Mouse (Mus musculus): Measurements from ENCODE around the gene Stk11. TPM values are rescaled to one million over a fixed set of nuclear protein-coding genes. Genes with fewer than 3 reads are reported as not detected.

Gene Stk11
- total RNA-seq, 1 experiment: 124 TPM

DNA sequence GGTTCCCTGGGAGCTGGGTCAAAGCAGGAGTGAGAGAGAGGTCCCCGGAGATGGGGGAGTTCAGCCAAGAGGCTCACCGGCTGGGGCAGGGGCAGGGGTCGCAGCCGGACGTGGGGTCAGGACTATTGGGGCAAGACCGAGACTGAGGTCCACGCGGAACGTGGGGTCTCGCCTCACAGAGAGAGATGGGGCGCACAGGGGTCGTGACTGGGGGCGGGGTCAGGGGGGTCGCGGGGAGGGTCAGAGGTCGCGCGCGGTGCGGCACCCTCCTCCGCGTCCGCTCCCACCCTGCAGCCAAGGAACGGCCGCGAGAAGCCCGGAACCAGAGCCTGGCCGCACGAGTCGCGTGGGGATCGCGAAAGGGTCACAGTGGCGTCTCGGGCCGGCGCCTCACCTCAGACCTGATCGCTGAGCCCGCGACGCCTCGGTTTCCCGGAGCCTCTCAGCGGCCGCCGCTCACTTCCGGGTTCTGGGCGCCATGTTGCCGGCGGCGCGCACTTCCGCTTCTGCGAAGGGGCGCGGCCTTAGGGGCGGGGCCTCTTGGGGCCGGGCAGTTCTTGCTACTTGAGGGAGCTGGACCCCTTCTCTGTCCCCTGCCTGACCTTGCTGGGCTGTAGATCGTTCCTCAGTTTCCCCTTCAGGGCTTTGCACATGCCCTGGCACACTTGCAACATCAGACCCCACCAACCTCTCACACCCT, 13.2 kb upstream of the Stk11 start:
- Histone ChIP-seq H3K27ac (ENCODE audit: insufficient read depth, low read depth, low read length, poor library complexity, severe bottlenecking) (peak overlapping the region; percentile 66), H3K9me3 (ENCODE audit: control insufficient read depth, insufficient read depth, low read depth, low read length) (no peaks in the 10 kb centered on the region), H3K4me1 (ENCODE audit: control insufficient read depth in 2 of 2, insufficient read depth in 2 of 2, low read length in 2 of 2, poor library complexity in 1 of 2) (peaks cover 3 to 29% of the 10 kb centered on the region in 2 experiments), H3K4me3 (ENCODE audit: insufficient read depth in 1 of 2, low read depth in 1 of 2, low read length in 2 of 2, poor library complexity in 1 of 2, severe bottlenecking in 1 of 2) (peak overlapping the region; percentile 84 to 93), H3K36me3 (ENCODE audit: control insufficient read depth, insufficient read depth, low read length, poor library complexity, severe bottlenecking) (no peaks in the 10 kb centered on the region), H3K9ac (ENCODE audit: insufficient read depth, low read depth, low read length, poor library complexity, severe bottlenecking) (peak overlapping the region; percentile 93)
- in situ Hi-C loops (cut with MboI; ENCODE audit: low sequenced_read_pairs in 2 of 2, unreplicated experiment in 2 of 2): loop anchor here in 1 of 2 experiments (25.0 kb wide), 1 partner anchor 115 kb away; the partner anchor contains the start of genes Abca7, Cnn2 and Tmem259
- peak; percentile 60 for DNase-seq (ENCODE audit: low read depth, low spot score)
- TF ChIP-seq CHD2 (IDR thresholded peaks at IDR 0.05; ENCODE audit: low read depth, low read length) (no peak), HCFC1 (IDR thresholded peaks at IDR 0.05; ENCODE audit: borderline replicate concordance, insufficient read depth, low read length) (peak; percentile 31; the same call in 1 of the 2 replicates)

DNA sequence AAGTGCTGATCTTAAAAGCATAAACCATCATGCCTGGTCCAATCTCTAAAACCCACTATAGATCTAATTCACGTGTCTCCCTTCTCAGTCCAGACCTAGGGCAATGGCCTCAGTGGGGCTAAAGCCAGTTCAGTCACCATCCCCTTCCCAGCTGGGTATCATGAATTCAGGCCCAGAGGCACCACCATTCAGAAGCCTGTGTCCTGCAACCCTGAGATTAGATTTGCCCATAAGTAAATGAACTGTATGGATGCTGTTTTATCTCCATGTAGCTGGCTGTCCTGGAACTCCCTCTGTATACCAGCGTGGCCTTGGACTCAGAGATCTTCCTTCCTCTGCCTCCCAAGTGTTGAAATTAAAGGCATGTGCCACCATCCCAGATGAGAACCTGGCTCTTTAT, 12.6 kb upstream of the Stk11 start:
- in situ Hi-C loops (cut with MboI; ENCODE audit: low sequenced_read_pairs in 2 of 2, unreplicated experiment in 2 of 2): loop anchor here in 1 of 2 experiments (25.0 kb wide), 1 partner anchor 116 kb away; the partner anchor contains the start of genes Abca7, Cnn2 and Tmem259

DNA sequence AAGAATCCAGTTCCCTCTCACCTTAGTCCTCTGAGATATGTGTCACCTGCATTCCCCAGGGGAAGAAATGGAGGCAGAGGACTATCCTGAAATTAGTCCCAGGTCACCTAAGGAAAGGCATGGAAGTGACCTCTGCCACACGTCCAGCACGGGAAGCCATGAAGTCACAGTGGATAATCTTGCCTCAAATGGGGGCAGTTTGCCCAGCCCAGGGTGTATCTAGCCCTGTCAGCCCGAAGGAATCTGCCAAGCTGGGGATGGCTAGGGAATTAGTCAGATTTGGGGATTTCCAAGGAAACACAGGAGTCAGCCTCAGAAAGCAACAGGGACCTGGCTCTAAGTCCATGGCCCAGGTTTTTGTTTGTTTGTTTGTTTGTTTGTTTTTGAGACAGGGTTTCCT, 11.4 kb upstream of the Stk11 start:
- Histone ChIP-seq H3K36me3 (ENCODE audit: control insufficient read depth, insufficient read depth, low read length, poor library complexity, severe bottlenecking) (no peaks in the 10 kb centered on the region), H3K9me3 (ENCODE audit: control insufficient read depth, insufficient read depth, low read depth, low read length) (no peaks in the 10 kb centered on the region), H3K9ac (ENCODE audit: insufficient read depth, low read depth, low read length, poor library complexity, severe bottlenecking) (no peak overlapping the region), H3K4me3 (ENCODE audit: insufficient read depth in 1 of 2, low read depth in 1 of 2, low read length in 2 of 2, poor library complexity in 1 of 2, severe bottlenecking in 1 of 2) (no peak overlapping the region), H3K4me1 (ENCODE audit: control insufficient read depth in 2 of 2, insufficient read depth in 2 of 2, low read length in 2 of 2, poor library complexity in 1 of 2) (peaks cover 0 to 21% of the 10 kb centered on the region in 2 experiments; a peak in 2 of 4 replicates), H3K27ac (ENCODE audit: insufficient read depth, low read depth, low read length, poor library complexity, severe bottlenecking) (no peak overlapping the region)
- in situ Hi-C loops (cut with MboI; ENCODE audit: low sequenced_read_pairs in 2 of 2, unreplicated experiment in 2 of 2): loop anchor here in 1 of 2 experiments (25.0 kb wide), 1 partner anchor 117 kb away; the partner anchor contains the start of genes Abca7, Cnn2 and Tmem259
- DNase-seq (ENCODE audit: low read depth, low spot score): no peak
- TF ChIP-seq HCFC1 (IDR thresholded peaks at IDR 0.05; ENCODE audit: borderline replicate concordance, insufficient read depth, low read length) (no peak), ZNF384 (IDR thresholded peaks at IDR 0.05; ENCODE audit: low read depth, low read length) (no peak), CHD2 (IDR thresholded peaks at IDR 0.05; ENCODE audit: low read depth, low read length) (no peak), MAFK (IDR thresholded peaks at IDR 0.05; ENCODE audit: insufficient read depth, low read depth, low read length) (no peak), ZC3H11A (IDR thresholded peaks at IDR 0.05; ENCODE audit: borderline replicate concordance, low read depth, low read length) (no peak)

More for the DNA sequence above, 12.6 kb upstream of the Stk11 start:
- peaks cover 3 to 25% of the 10 kb centered on the region in 2 experiments for H3K4me1 ChIP-seq (ENCODE audit: control insufficient read depth in 2 of 2, insufficient read depth in 2 of 2, low read length in 2 of 2, poor library complexity in 1 of 2)
- no peaks in the 10 kb centered on the region for H3K9me3 ChIP-seq (ENCODE audit: control insufficient read depth, insufficient read depth, low read depth, low read length)
- no peak overlapping the region for H3K9ac ChIP-seq (ENCODE audit: insufficient read depth, low read depth, low read length, poor library complexity, severe bottlenecking)
- no peak overlapping the region for H3K27ac ChIP-seq (ENCODE audit: insufficient read depth, low read depth, low read length, poor library complexity, severe bottlenecking)
- no peak overlapping the region for H3K4me3 ChIP-seq (ENCODE audit: insufficient read depth in 1 of 2, low read depth in 1 of 2, low read length in 2 of 2, poor library complexity in 1 of 2, severe bottlenecking in 1 of 2)
- H3K36me3 ChIP-seq (ENCODE audit: control insufficient read depth, insufficient read depth, low read length, poor library complexity, severe bottlenecking): no peaks in the 10 kb centered on the region
- no peak for DNase-seq (ENCODE audit: low read depth, low spot score)
- TF ChIP-seq HCFC1 (IDR thresholded peaks at IDR 0.05; ENCODE audit: borderline replicate concordance, insufficient read depth, low read length) (no peak), CHD2 (IDR thresholded peaks at IDR 0.05; ENCODE audit: low read depth, low read length) (no peak), ZNF384 (IDR thresholded peaks at IDR 0.05; ENCODE audit: low read depth, low read length) (no peak), ZC3H11A (IDR thresholded peaks at IDR 0.05; ENCODE audit: borderline replicate concordance, low read depth, low read length) (no peak), MAFK (IDR thresholded peaks at IDR 0.05; ENCODE audit: insufficient read depth, low read depth, low read length) (no peak)

DNA sequence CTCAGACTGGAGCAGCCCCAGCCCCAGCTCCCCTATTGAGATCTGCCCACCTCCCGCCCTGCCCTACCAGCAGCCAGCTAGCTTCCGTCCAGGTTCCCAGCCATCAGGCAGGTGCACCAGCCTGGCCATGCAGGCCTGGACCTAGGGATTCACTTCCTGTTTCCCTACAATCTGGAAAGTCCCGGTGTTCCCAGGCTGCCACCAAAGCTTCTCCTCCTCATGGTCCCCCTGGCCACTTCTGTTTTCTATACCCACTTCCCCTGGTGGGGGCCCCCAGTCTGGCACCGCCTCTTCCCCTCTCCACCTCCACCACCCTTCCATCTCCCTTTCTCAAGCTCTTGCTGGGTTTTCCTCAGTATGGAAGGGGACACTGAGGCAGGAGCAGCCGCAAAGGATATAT, 10.1 kb upstream of the Stk11 start, which contains the start of gene Sbno2:
TSS of gene Sbno2 (minus strand) at position 112 of the 400 bp plus-strand sequence.
- H3K9me3 ChIP-seq (ENCODE audit: control insufficient read depth, insufficient read depth, low read depth, low read length): no peaks in the 10 kb centered on the region
- in situ Hi-C loops (cut with MboI; ENCODE audit: low sequenced_read_pairs in 2 of 2, unreplicated experiment in 2 of 2): loop anchor here in 1 of 2 experiments (25.0 kb wide), 1 partner anchor 118 kb away; the partner anchor contains the start of genes Abca7, Cnn2 and Tmem259
- H3K9ac ChIP-seq (ENCODE audit: insufficient read depth, low read depth, low read length, poor library complexity, severe bottlenecking): peak within 1 kb of the TSS; percentile 30; the same call in 1 of the 2 replicates
- no peak for TF ChIP-seq CHD2 (IDR thresholded peaks at IDR 0.05; ENCODE audit: low read depth, low read length)
- no peak for TF ChIP-seq MAFK (IDR thresholded peaks at IDR 0.05; ENCODE audit: insufficient read depth, low read depth, low read length)
- TF ChIP-seq ZC3H11A (IDR thresholded peaks at IDR 0.05; ENCODE audit: borderline replicate concordance, low read depth, low read length): no peak
- no peak for TF ChIP-seq HCFC1 (IDR thresholded peaks at IDR 0.05; ENCODE audit: borderline replicate concordance, insufficient read depth, low read length)
- TF ChIP-seq ZNF384 (IDR thresholded peaks at IDR 0.05; ENCODE audit: low read depth, low read length): no peak
- H3K4me1 ChIP-seq (ENCODE audit: control insufficient read depth in 2 of 2, insufficient read depth in 2 of 2, low read length in 2 of 2, poor library complexity in 1 of 2): peaks cover 0 to 22% of the 10 kb centered on the region in 2 experiments; a peak in 2 of 4 replicates
- H3K4me3 ChIP-seq (ENCODE audit: insufficient read depth in 1 of 2, low read depth in 1 of 2, low read length in 2 of 2, poor library complexity in 1 of 2, severe bottlenecking in 1 of 2): peak within 1 kb of the TSS; percentile 23 to 38; a peak in 1 of 4 replicates
- no peak for DNase-seq (ENCODE audit: low read depth, low spot score)
- H3K27ac ChIP-seq (ENCODE audit: insufficient read depth, low read depth, low read length, poor library complexity, severe bottlenecking): no peak within 1 kb of the TSS
- no peaks in the 10 kb centered on the region for H3K36me3 ChIP-seq (ENCODE audit: control insufficient read depth, insufficient read depth, low read length, poor library complexity, severe bottlenecking)
